Mouse (Mus musculus) urinary bladder, postnatal 25 days (tissue): ENCODE measurements around the gene C130050O18Rik.
A peak's percentile ranks its signal among the peaks of the same experiment; 100 is the strongest.

Experiments used
- DNase-seq: peaks from one replicate; pipeline ENCODE4 v3.0.0; 2022; ENCODE audit warnings: low spot score

The C130050O18Rik gene

DNA sequence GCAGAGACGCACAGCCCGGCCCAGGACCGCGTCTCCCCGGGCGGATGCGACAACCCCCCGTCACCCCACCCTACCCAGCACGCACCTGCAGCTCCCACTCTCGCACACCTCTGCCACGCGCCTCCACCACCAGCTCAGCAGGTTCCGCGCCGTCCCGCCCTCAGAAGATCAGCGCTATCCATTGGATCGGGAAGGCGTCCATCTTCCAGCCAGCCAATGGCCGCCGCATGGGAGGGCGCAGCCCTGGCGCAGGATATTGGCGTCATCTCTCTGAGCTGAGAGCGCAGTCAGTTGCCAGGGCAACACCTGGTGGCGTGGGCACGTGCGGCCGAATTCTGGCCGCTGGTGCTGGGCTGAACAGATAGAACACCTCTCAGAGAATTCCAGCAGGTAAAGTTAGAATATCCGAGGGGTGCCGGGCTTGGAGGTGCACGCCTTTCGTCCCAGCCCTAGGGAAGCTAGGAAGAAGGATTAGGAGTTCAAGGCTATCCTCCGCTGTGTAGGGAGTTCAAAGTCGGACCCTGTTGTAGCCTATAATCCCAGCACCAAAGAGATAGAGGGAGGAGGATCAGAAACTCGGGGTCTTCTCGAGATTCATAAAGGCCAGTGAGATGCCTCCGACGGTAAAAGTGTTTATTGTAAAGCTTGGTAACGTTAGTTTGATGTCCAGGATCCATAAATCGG, 55.4 kb downstream of the C130050O18Rik start, which contains the start of gene 3110082I17Rik:
3110082I17Rik (minus strand) TSS at position 144 of the 684 bp plus-strand sequence.
- DNase-seq: peak; percentile 99

DNA sequence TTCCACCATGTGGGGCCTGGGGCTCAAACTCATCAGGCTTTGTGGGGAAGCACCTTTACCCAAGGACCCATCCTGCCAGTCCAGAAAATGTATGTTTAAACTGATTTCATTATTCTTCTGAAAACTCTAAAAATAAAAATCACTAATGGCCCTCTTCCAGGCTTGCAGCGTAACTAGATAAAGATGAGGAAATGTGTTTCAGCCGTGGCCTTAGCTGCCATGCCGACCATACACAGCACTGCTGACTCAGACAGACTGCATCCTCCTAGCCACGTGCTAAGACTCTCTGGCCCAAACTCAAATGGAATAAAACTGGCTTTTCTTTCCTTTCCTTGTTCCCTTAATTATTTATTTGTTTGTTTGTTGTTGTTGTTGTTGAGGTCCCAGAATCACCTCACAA, 59.8 kb downstream of the C130050O18Rik start:
- DNase-seq: no peak
